ENCODE assay signal across 8 mouse cellular contexts in genomic region chr19:5796573-5797111, GRCm38 (mm10). TPM values are rescaled to one million over a fixed set of nuclear protein-coding genes. Genes with fewer than 3 reads are reported as not detected.
A peak's percentile ranks its signal among the peaks of the same experiment; 100 is the strongest.
DNase-seq lines count a peak whose midpoint lies in the region; ATAC-seq and TF ChIP-seq lines count a peak whose summit lies in the region.

No protein-coding gene starts in this region.

- 0 out of 2 replicates have a peak overlapping the region, but pooled peaks have one; percentile 44 for H3K27ac ChIP-seq in CH12.LX (ENCODE audit: insufficient read depth, low read depth)
- peak overlapping the region; percentile 22 for H3K27ac ChIP-seq in forebrain, embryonic 15.5 days (replicated peaks)
- H3K27ac ChIP-seq in liver, embryonic 13.5 days = peak overlapping the region; percentile 99

- H3K27me3 ChIP-seq in erythroblast, embryonic 14.5 days (ENCODE audit: control insufficient read depth) = no peaks in the 10 kb centered on the region
- H3K27me3 ChIP-seq in CH12.LX (replicated peaks) = no peaks in the 10 kb centered on the region
- H3K27me3 ChIP-seq in forebrain, embryonic 15.5 days = no peaks in the 10 kb centered on the region
- no peaks in the 10 kb centered on the region for H3K27me3 ChIP-seq in liver, embryonic 13.5 days

- 57% methylated on average over 7 of the region's 7 CpGs for WGBS in forebrain, embryonic 15.5 days
- 73% methylated on average over 7 of the region's 7 CpGs for WGBS in liver, embryonic 13.5 days (ENCODE audit: insufficient replicate concordance)

- peaks cover 78% of the 10 kb centered on the region for H3K36me3 ChIP-seq in erythroblast, embryonic 14.5 days (ENCODE audit: control insufficient read depth)
- peaks cover 43 to 63% of the 10 kb centered on the region in 2 experiments for H3K36me3 ChIP-seq in CH12.LX (replicated peaks in 1 of 2; ENCODE audit: control insufficient read depth in 1 of 2, insufficient read depth in 1 of 2, low read length in 1 of 2)
- peaks cover 38% of the 10 kb centered on the region for H3K36me3 ChIP-seq in forebrain, embryonic 15.5 days
- H3K36me3 ChIP-seq in liver, embryonic 13.5 days = peaks cover 62% of the 10 kb centered on the region

- in situ Hi-C loops in CH12.LX (cut with MboI; ENCODE audit: low pct_ligation_motif_present, low pct_unique_long_range_greater_than_20kb, low sequenced_read_pairs) = no loop called here

- no peak for ATAC-seq in erythroblast, adult 5-6 weeks (replicated peaks; ENCODE audit: low FRiP score, poor library complexity, severe bottlenecking)
- no peak for ATAC-seq in forebrain, embryonic 15.5 days (replicated peaks)
- no peak for ATAC-seq in liver, embryonic 13.5 days (ENCODE audit: low read depth)

- H3K4me1 ChIP-seq in erythroblast, embryonic 14.5 days (ENCODE audit: control insufficient read depth) = peaks cover 53% of the 10 kb centered on the region
- peaks cover 5 to 34% of the 10 kb centered on the region in 2 experiments; a peak in 3 of 4 replicates for H3K4me1 ChIP-seq in CH12.LX (ENCODE audit: control insufficient read depth in 1 of 2, insufficient read depth in 2 of 2)
- H3K4me1 ChIP-seq in forebrain, embryonic 15.5 days = peaks cover 39% of the 10 kb centered on the region
- peaks cover 57% of the 10 kb centered on the region for H3K4me1 ChIP-seq in liver, embryonic 13.5 days (replicated peaks)

- no peak for TF ChIP-seq EP300 in CH12.LX (IDR thresholded peaks at IDR 0.05; ENCODE audit: low read length)

- peaks cover 58% of the 10 kb centered on the region for H3K79me2 ChIP-seq in CH12.LX (replicated peaks; ENCODE audit: control insufficient read depth, extremely low read depth, insufficient read depth, poor library complexity, severe bottlenecking)

- DNase-seq in CH12.LX (ENCODE audit: extremely low read depth) = no peak
- no peak for DNase-seq in liver, embryonic 13.5 days
- no peak for DNase-seq in natural killer cell, adult 2 months (ENCODE audit: low spot score in 2 of 2)
- no peak for DNase-seq in left cerebral cortex, postnatal 14 days (ENCODE audit: low spot score in 2 of 2)
- DNase-seq in spleen, postnatal 10 days (ENCODE audit: low spot score in 2 of 2) = no peak

- H3K9ac ChIP-seq in CH12.LX (ENCODE audit: insufficient read depth, low read depth) = peak overlapping the region; percentile 99
- peak overlapping the region; percentile 59 for H3K9ac ChIP-seq in forebrain, embryonic 15.5 days (replicated peaks)
- peak overlapping the region; percentile 99 for H3K9ac ChIP-seq in liver, embryonic 13.5 days

- dilution Hi-C loops in CH12.LX (cut with MboI; ENCODE audit: extremely low pct_ligation_motif_present, extremely low pct_unique_long_range_greater_than_20kb, low sequenced_read_pairs) = no loop called here

- intact Hi-C loops in left cerebral cortex, postnatal 14 days (cut with DNase I) = no loop called here

- H3K4me3 ChIP-seq in erythroblast, embryonic 14.5 days (replicated peaks) = peak overlapping the region; percentile 70
- H3K4me3 ChIP-seq in CH12.LX (replicated peaks in 1 of 3; ENCODE audit: low read depth in 2 of 3, low read length in 2 of 3, poor library complexity in 1 of 3) = peak overlapping the region in 2 of 3 experiments; percentile 67 to 98
- peak overlapping the region; percentile 84 for H3K4me3 ChIP-seq in forebrain, embryonic 15.5 days
- peak overlapping the region; percentile 94 for H3K4me3 ChIP-seq in liver, embryonic 13.5 days (replicated peaks)

- H3K9me3 ChIP-seq in erythroblast, embryonic 14.5 days (ENCODE audit: control insufficient read depth, low read length) = no peaks in the 10 kb centered on the region
- no peaks in the 10 kb centered on the region for H3K9me3 ChIP-seq in CH12.LX (replicated peaks; ENCODE audit: low read length)
- no peaks in the 10 kb centered on the region for H3K9me3 ChIP-seq in forebrain, embryonic 15.5 days
- no peaks in the 10 kb centered on the region for H3K9me3 ChIP-seq in liver, embryonic 13.5 days (replicated peaks)

- TF ChIP-seq CTCF in CH12.LX (conservative IDR thresholded peaks at IDR 0.05 in 1 of 2, IDR thresholded peaks at IDR 0.05 in 1 of 2; ENCODE audit: low read depth in 2 of 2, low read length in 2 of 2) = no peak

- TF ChIP-seq POLR2A in CH12.LX (IDR thresholded peaks at IDR 0.05; ENCODE audit: low read depth, low read length) = peak; percentile 27; the same call in 1 of the 2 replicates

- peak overlapping the region; percentile 97 for H3K4me2 ChIP-seq in CH12.LX (ENCODE audit: insufficient read depth, low read depth, poor library complexity, severe bottlenecking)
- peak overlapping the region; percentile 77 for H3K4me2 ChIP-seq in forebrain, embryonic 15.5 days (replicated peaks)
- H3K4me2 ChIP-seq in liver, embryonic 13.5 days = peak overlapping the region; percentile 89

- TF ChIP-seq RAD21 in CH12.LX (IDR thresholded peaks at IDR 0.05; ENCODE audit: low read depth, low read length) = no peak

TF ChIP-seq in CH12.LX, 34 proteins besides CTCF, POLR2A, EP300 and RAD21:
- TF ChIP-seq RCOR1 (conservative IDR thresholded peaks at IDR 0.05; ENCODE audit: low read depth, low read length) (no peak), JUND (conservative IDR thresholded peaks at IDR 0.05; ENCODE audit: low read depth, low read length) (no peak), NRF1 (IDR thresholded peaks at IDR 0.05; ENCODE audit: low read depth, low read length) (no peak), ZMIZ1 (IDR thresholded peaks at IDR 0.05; ENCODE audit: low read depth, low read length) (no peak)

RNA-seq across cellular contexts. Expression of gene Scyl1, which starts 25.4 kb away (rescaled TPM):
- 8.2 TPM in 2 replicates for polyA plus RNA-seq in erythroblast, embryonic 14.5 days (2012)
- total RNA-seq in erythroblast, adult 5-6 weeks (2015; ENCODE audit: low replicate concordance) = 8.2 and 12.9 TPM in 2 replicates
- 9.1 and 11.9 TPM in 2 replicates for total RNA-seq in erythroblast, adult 5-6 weeks (2017; ENCODE audit: low replicate concordance)
- total RNA-seq in CH12.LX (2012; rRNA removed) = 49.8 and 55.0 TPM in 2 replicates
- total RNA-seq in CH12.LX (2014; rRNA removed) = 35.1 and 37.6 TPM in 2 replicates
- polyA plus RNA-seq in CH12.LX (2012; ENCODE audit: insufficient read length, low read depth) = 49.1 and 56.1 TPM in 2 replicates
- 66.9 and 67.9 TPM in 2 replicates for polyA plus RNA-seq in forebrain, embryonic 15.5 days (2015; fragmentation: Nextera tagmentation; extraction: Ambion mirVana)
- polyA plus RNA-seq in liver, embryonic 13.5 days (2015; fragmentation: Nextera tagmentation; extraction: Ambion mirVana) = 25.2 and 27.5 TPM in 2 replicates
- total RNA-seq in left cerebral cortex, postnatal 14 days (2021) = 10 to 100 TPM; 77.7 to 79.5 TPM

RNA-seq across cellular contexts. Expression of gene Ltbp3, which starts 55.9 kb away (rescaled TPM):
- 0.06 and 0.09 TPM in 2 replicates for polyA plus RNA-seq in erythroblast, embryonic 14.5 days (2012)
- total RNA-seq in erythroblast, adult 5-6 weeks (2015; ENCODE audit: low replicate concordance) = 0.63 TPM in 1 of 2 replicates, not detected in the other
- total RNA-seq in erythroblast, adult 5-6 weeks (2017; ENCODE audit: low replicate concordance) = 0.68 TPM in 1 of 2 replicates, not detected in the other
- total RNA-seq in CH12.LX (2012; rRNA removed) (0.17 and 0.51 TPM in 2 replicates), CH12.LX (2014; rRNA removed) (not detected in 2 replicates)
- not detected in 2 replicates for polyA plus RNA-seq in CH12.LX (2012; ENCODE audit: insufficient read length, low read depth)
- 10.6 and 14.3 TPM in 2 replicates for polyA plus RNA-seq in forebrain, embryonic 15.5 days (2015; fragmentation: Nextera tagmentation; extraction: Ambion mirVana)
- polyA plus RNA-seq in liver, embryonic 13.5 days (2015; fragmentation: Nextera tagmentation; extraction: Ambion mirVana) = 1.1 and 2.7 TPM in 2 replicates
- total RNA-seq in left cerebral cortex, postnatal 14 days (2021) = 10 to 100 TPM; 26.6 to 29.0 TPM

Comparison
In these comparisons a context has a peak if more than half of its experiments do, and no peak if none do; other contexts are left out.
1. H3K27ac ChIP-seq: peak in every context shown above with its lines; median percentile 99 in liver, embryonic 13.5 days; 44 in CH12.LX; 22 in forebrain, embryonic 15.5 days.